Mouse (Mus musculus): ENCODE results near the gene Anxa11.
"Not testable (repeated sequence)": the region's sequence is repeated elsewhere in the genome, so short reads cannot be mapped to it uniquely, and the experiment has no call there.

The Anxa11 gene

GRCm38 (mm10) chr14:25841991-25842687 lies at the start of gene Anxa11:
Anxa11 (plus strand) TSS chr14:25842156.
- DNase-seq (ENCODE audit: extremely low read depth, low read depth, low spot score), result no peak

GRCm38 (mm10) chr14:25794331-25794730 lies 47.6 kb upstream of the Anxa11 start:
- no peak for DNase-seq (ENCODE audit: extremely low read depth, low read depth, low spot score)

- DNase-seq (ENCODE audit: extremely low read depth, low read depth, low spot score), result no peak
These were observed 46.9 kb upstream of the Anxa11 start for GRCm38 (mm10) chr14:25795067-25795466.

GRCm38 (mm10) chr14:25795561-25796174 lies 46.3 kb upstream of the Anxa11 start:
- DNase-seq (ENCODE audit: extremely low read depth, low read depth, low spot score), result no peak

- DNase-seq (ENCODE audit: extremely low read depth, low read depth, low spot score), result no peak
These were observed 45.3 kb upstream of the Anxa11 start for GRCm38 (mm10) chr14:25796619-25797018.

- DNase-seq (ENCODE audit: extremely low read depth, low read depth, low spot score), result no peak
These were observed 41.6 kb upstream of the Anxa11 start for GRCm38 (mm10) chr14:25800166-25800960.

GRCm38 (mm10) chr14:25802511-25802910 lies 39.4 kb upstream of the Anxa11 start:
- no peak for DNase-seq (ENCODE audit: extremely low read depth, low read depth, low spot score)

GRCm38 (mm10) chr14:25803246-25803809 lies 38.6 kb upstream of the Anxa11 start:
- no peak for DNase-seq (ENCODE audit: extremely low read depth, low read depth, low spot score)

GRCm38 (mm10) chr14:25805871-25806270 lies 36.1 kb upstream of the Anxa11 start:
- no peak for DNase-seq (ENCODE audit: extremely low read depth, low read depth, low spot score)

GRCm38 (mm10) chr14:25806561-25806960 lies 35.4 kb upstream of the Anxa11 start:
- no peak for DNase-seq (ENCODE audit: extremely low read depth, low read depth, low spot score)

- not testable (repeated sequence) for DNase-seq (ENCODE audit: extremely low read depth, low read depth, low spot score)
These were observed 30.9 kb upstream of the Anxa11 start for GRCm38 (mm10) chr14:25811026-25811425.

- no peak for DNase-seq (ENCODE audit: extremely low read depth, low read depth, low spot score)
These were observed 27.8 kb upstream of the Anxa11 start for GRCm38 (mm10) chr14:25814140-25814539.

- no peak for DNase-seq (ENCODE audit: extremely low read depth, low read depth, low spot score)
These were observed 25.5 kb upstream of the Anxa11 start for GRCm38 (mm10) chr14:25816416-25816815.

GRCm38 (mm10) chr14:25822584-25822983 lies 19.4 kb upstream of the Anxa11 start:
- no peak for DNase-seq (ENCODE audit: extremely low read depth, low read depth, low spot score)

GRCm38 (mm10) chr14:25824995-25825394 lies 17.0 kb upstream of the Anxa11 start:
- DNase-seq (ENCODE audit: extremely low read depth, low read depth, low spot score), result no peak

GRCm38 (mm10) chr14:25825880-25826626 lies 15.9 kb upstream of the Anxa11 start:
- DNase-seq (ENCODE audit: extremely low read depth, low read depth, low spot score), result no peak

GRCm38 (mm10) chr14:25826866-25827265 lies 15.1 kb upstream of the Anxa11 start:
- DNase-seq (ENCODE audit: extremely low read depth, low read depth, low spot score), result no peak

- DNase-seq (ENCODE audit: extremely low read depth, low read depth, low spot score), result no peak
These were observed 10.6 kb upstream of the Anxa11 start for GRCm38 (mm10) chr14:25831332-25831731.

GRCm38 (mm10) chr14:25832301-25832700 lies 9.7 kb upstream of the Anxa11 start:
- no peak for DNase-seq (ENCODE audit: extremely low read depth, low read depth, low spot score)

GRCm38 (mm10) chr14:25838411-25838810 lies 3.5 kb upstream of the Anxa11 start:
- no peak for DNase-seq (ENCODE audit: extremely low read depth, low read depth, low spot score)

- DNase-seq (ENCODE audit: extremely low read depth, low read depth, low spot score), result no peak
These were observed 2.2 kb upstream of the Anxa11 start for GRCm38 (mm10) chr14:25839791-25840190.

All from fat pad, adult 2 months (tissue).